Mouse (Mus musculus): ENCODE data around the gene Pdcd1lg2.

Pdcd1lg2 gene

DNA sequence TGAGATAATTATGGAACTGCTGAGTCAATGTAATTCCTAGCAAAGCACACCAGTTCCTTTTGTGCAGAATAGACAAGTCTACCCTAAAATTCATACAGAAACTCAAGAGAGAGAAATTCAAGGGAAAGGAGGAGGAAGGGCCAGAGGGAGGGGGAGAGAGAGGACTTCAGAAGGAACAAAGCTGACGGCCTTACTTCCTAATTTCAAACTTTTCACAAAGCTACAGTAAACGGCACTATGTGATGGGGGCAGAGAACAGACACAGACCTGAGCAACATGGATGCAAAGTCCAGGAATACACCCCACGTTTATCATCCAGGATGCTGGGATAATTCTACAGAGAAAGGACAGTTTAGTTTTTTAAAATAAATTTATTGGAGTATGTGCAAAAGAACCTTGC is 8.8 kb downstream of the Pdcd1lg2 start:
- no peak for DNase-seq (ENCODE audit: low spot score)

DNA sequence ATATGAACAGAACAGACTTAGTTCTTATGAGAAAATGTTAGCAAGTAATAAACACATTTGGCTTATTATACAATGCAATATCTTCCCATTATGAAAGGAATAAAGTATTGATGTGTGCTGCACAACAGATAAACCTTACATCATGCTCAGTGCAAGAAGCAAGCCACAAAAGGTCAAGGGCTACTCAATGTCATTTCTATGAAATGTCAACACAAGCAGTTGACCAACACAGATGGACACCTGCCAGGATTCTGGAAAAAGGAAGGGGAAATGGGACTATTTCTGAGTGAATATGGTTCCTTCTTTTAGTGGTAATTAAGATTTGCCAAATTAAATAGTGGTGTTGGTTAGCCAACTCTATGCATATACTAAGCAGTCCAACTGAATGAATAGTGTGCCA is 9.2 kb downstream of the Pdcd1lg2 start:
- DNase-seq (ENCODE audit: low spot score) = no peak

DNA sequence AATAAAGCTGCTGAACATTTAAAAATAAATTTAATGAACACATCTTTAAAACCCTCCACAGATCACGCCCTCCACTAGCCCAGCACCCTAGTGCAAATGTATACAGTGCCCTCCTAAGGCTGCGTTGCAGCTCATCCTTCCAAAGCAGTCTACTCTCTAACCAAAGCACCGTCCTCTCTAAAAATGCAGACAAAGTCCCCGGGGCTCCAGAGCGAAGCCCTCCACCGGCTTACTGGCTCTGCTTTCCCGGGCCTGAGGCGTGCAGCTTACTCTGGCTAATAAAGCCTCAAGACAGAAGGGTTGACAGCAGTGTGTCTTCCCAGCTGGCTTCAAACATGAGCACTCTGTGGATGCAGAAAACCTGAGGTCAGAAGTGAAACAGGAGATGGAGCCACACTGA is 9.7 kb downstream of the Pdcd1lg2 start:
- no peak for DNase-seq (ENCODE audit: low spot score)

DNA sequence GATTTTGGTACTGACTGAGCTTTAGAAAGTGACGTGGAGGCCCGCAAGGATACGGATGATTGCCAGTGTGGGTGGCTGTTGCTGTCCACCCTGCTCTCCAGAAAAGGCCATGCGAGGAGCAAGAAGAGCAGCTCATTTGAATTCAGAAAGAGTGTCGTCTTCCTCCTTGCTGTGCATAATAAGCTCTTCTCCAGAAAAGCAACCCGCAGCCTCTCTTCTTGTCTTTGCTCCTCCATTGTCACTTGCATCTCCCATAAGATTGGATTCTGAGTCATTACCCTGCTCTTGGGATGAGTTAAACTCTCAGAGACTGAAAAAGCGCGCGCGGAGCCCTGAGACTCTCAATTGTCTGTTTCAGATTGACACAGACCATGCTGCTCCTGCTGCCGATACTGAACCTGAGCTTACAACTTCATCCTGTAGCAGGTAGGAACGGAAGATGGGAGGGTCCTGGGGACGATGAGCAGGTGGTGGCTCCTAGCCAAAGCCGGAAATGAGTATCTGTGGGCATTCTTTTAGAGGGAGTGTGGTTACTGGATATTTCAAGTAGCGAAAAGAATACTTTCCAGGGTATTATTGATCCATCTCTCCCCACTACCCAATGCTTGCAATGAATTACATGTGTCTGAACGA is 11.4 kb downstream of the Pdcd1lg2 start:
- DNase-seq (ENCODE audit: low spot score) = no peak

DNA sequence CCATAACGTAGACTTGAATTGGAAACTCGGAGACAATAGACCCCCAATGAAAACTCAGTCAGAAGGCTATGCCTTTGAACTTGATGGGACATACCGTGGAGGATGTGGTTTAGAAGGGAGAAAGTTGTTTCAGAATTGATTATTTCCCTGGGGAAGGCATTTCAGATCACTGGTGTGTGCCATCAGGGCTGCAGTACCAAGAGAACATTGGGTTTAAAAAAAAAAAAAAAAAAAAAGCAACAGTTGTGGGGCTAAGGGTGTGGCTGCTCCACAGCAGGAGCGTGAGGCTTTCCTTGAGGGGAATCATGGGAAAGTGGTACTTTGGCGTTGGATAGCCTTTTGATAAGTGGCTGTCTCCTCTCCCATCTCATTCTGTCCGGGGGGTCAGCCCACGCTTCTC is 12.1 kb downstream of the Pdcd1lg2 start:
- DNase-seq (ENCODE audit: low spot score) = no peak

DNA sequence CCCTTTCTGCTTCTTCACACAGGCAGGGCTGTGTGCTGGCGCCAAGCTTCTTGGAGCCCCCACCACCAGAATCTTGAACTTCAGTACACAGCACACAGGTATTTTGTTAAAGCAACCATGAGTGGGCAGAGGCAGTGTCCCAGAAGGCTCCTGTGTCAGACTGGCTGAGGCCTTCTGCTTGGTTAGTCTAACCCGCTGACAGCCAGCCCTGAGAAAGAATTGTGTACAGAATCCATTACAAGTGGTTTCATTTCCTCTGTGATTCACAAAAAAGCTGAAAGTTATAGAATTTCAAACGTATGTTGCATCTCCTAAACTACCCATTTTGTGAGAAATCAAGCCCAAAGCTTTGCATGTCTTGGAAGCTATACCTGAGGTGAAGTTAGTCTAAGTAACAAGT is 19.8 kb downstream of the Pdcd1lg2 start:
- no peak for DNase-seq (ENCODE audit: low spot score)

DNA sequence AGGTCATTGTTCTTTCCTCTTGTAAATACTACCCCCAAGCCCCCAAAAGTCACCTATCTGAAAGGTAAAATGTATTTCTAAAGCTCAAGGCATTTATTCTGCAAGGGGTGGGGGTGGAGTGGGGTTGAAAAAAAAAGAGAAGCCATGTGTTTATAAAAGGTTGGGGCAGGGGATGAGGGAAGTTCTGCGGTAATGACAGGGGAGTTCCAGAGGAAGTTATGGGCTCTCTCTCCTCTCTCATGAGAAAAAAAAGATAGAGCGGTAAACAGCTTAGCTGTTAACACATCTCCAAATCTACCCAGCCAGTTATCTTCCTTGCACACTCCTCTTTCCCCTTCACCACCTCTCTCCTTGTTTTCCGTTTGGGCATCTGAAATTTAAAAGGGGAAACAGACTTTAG is 20.2 kb downstream of the Pdcd1lg2 start:
- no peak for DNase-seq (ENCODE audit: low spot score)

DNA sequence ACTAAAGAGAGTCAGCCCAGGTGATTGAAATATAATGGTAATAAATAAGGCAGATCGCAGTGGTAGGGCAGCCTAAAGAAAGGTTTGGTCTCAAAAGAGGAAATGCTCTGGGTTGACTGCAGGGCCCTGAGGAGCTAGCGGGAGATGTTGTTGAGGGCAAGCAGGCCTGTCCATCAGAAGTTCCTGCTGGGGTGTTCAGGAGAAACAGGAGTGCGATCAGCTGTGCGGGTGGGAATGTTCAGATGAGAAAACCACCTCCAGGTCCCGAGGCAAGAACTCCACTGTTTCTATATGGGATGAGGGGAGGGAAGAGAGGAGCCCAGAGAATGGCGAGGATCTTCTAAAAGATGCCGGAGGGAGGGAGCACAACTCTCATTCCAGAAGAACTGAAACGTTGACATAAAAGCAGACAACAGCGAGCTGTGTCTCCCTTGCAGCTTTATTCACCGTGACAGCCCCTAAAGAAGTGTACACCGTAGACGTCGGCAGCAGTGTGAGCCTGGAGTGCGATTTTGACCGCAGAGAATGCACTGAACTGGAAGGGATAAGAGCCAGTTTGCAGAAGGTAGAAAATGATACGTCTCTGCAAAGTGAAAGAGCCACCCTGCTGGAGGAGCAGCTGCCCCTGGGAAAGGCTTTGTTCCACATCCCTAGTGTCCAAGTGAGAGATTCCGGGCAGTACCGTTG is 26.2 kb downstream of the Pdcd1lg2 start:
- no peak for DNase-seq (ENCODE audit: low spot score)

DNA sequence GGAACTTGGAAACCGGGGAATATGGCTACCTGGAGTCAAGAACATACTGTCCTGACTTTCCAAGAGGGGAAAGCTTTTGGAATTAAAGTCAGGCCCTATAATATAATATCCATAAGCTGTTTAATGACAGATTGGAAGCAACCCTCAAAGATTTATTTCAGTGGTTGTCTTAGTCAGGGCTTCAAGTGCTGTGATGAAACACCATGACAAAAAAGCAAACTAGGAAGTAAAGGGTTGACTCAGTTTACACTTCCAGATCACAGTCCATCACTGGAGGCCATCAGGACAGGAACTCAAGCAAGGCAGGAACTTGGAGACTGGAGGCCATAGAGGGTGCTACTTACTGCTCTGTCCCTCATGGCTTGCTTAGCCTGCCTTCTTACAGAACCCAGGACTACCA is 27.1 kb downstream of the Pdcd1lg2 start:
- no peak for DNase-seq (ENCODE audit: low spot score)

DNA sequence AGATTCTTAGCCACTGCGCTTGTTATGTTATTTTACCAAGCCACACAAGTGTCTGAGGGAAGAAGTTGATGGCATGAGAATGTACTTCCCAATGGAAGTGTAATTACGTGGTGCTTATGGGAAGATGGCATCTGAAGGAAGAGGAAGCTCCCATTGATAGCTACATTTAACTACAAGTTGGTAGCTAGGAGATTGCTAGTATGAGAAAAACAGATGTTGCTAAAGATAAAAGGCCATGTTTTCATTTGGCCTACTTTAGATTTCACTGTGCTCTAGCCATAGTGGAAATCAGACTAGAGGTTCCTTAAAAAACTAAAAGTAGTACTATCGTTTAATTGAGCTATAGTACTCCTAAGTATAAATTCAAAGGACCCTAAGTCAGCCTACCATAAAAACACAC is 28.5 kb downstream of the Pdcd1lg2 start:
- DNase-seq (ENCODE audit: low spot score) = no peak

DNA sequence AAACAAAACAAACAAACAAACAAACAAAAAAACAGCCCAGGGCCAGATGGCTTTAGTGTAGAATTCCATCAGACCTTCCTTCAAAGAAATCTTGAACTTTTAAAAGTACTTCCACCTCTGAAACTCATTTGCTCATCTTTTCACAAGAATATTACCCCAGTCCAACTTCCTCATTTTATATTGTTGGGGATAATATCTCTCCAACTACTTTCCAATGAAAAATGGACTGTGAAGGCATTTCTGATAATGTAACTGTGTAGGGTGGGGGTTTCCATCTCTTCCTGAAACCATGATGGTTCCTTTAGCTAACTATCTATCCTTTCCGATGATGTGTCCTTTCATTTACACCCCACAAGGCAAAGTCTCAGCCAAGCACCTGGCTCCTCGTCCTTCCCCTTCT is 31.8 kb downstream of the Pdcd1lg2 start:
- DNase-seq (ENCODE audit: low spot score) = no peak

DNA sequence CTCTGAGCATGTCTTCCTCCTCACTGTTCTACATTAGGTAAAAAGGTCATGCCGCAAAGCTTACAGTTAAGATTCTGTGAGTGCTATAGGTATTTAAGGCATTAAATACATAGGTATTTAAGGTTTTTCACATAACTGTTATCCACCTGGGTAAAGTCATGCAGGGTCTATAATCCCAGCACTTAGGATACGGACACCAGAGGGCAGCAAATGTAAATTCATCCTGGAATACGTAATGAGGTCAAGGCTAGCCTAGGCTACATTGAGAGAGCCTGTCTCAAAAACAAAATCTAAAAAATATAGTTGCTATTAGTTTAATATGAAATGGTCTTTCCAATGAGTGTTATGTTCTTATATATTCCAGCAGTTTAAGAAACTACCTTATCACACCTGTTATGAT is 33.6 kb downstream of the Pdcd1lg2 start:
- DNase-seq (ENCODE audit: low spot score) = no peak

DNA sequence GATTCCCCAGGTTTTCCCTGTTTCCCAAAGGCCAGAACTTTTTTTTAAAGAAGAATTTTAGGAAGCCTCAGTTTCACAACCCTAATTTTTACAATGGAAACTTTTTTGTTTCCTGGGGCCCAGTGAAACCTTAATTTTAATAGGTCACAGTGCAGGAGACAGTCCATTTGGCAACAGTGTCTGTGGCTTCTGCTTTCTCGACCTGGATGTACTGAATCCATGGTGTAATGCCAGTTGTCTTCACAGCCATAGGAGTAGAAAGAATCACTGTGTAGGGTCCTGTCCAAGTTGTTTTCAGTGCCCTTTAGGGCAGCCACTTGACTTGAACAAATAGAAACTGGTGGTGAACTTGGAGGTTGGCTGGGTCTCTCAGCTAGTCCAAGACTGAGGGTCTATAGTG is 37.7 kb downstream of the Pdcd1lg2 start:
- no peak for DNase-seq (ENCODE audit: low spot score)

DNA sequence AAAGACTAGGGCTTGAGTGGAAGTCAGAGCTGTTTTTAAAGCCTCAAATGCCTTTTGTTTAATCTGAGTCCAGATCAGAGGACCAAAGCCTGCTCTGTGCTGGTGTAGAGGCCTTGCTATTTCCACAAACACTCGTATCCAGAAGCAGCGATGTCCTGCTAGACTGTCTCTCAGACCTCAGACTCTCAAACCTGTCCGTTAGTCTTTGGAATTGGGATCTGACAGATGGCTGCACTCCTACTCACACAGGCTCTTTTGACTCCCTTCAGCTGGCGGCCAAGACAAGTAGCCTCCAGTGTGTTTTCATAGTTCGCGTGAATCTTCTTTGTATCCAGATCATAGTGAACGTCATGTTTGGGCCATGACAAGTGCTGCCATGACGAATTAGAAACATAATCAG is 39.7 kb downstream of the Pdcd1lg2 start:
- no peak for DNase-seq (ENCODE audit: low spot score)

DNA sequence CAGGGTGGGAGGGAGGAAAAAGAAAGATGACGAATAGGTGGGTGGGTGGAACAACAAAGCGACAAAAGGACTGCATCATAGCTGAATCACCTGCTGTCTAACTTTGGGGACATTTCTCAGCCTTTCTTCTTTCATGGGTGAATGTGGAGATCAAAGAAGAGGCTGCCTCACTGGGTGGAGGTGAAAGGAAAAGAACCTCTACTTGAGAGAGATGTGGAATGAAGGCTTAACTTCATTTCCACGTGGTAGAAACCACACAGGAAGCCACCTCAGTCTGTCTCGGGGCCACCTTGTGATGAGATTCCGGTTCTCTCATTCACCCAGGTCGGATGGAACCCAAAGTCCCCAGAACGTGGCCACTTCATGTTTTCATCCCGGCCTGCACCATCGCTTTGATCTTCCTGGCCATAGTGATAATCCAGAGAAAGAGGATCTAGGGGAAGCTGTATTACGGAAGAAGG is 43.5 kb downstream of the Pdcd1lg2 start:
- DNase-seq (ENCODE audit: low spot score) = no peak

DNA sequence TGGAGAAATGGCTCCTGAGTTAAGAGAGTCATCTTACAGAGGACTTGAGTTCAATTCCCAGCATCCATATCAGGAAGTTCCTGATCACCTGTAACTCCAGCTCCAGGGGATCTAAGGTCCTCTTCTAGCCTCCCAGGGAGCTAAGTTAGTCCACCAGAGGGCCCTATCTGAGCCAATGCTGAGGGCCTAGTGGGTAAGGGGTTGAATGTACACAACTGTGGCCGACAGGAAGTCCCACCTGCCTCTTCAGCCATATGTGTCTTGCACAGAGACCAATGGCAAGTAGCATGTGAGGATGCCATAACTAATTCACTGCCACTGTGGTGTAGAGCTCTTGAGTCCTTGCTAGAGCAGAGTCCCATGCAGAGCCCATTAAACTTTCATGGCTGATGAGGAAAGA is 44.4 kb downstream of the Pdcd1lg2 start:
- no peak for DNase-seq (ENCODE audit: low spot score)

DNA sequence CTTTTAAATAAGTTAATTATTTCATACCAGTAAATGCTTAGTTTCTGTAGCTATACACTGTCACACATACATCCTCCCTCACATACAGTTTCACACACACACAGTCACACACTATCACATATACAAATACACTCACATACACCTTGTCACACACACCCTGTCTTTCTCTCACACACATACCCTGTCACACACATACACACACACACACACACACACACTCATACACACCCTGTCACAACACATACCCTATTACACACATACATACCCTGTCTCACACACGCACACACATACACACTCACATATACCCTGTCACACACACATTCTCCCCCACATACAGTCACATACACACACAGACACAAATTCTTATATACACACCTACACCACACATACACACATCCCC is 47.3 kb downstream of the Pdcd1lg2 start:
- DNase-seq (ENCODE audit: low spot score) = no peak

DNA sequence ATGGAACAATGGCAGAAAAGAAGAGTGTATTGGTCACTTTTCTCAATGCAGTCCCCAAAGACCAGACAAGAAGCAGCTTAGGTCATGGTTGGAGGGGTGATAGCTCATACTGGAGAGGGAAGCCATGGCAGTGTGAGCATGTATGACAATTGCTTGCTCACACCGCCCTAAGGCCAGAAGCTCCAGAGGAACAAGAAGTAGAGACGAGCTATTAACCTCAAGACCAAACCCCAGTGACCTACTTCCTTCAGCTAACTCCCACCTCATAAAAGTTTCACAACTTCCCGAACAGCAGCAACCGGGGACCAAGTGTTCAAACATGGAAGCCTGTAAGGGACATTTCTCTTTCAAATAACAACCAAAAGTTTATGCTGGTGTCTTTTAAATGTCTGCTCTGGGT is 51.7 kb downstream of the Pdcd1lg2 start:
- no peak for DNase-seq (ENCODE audit: low spot score)

DNA sequence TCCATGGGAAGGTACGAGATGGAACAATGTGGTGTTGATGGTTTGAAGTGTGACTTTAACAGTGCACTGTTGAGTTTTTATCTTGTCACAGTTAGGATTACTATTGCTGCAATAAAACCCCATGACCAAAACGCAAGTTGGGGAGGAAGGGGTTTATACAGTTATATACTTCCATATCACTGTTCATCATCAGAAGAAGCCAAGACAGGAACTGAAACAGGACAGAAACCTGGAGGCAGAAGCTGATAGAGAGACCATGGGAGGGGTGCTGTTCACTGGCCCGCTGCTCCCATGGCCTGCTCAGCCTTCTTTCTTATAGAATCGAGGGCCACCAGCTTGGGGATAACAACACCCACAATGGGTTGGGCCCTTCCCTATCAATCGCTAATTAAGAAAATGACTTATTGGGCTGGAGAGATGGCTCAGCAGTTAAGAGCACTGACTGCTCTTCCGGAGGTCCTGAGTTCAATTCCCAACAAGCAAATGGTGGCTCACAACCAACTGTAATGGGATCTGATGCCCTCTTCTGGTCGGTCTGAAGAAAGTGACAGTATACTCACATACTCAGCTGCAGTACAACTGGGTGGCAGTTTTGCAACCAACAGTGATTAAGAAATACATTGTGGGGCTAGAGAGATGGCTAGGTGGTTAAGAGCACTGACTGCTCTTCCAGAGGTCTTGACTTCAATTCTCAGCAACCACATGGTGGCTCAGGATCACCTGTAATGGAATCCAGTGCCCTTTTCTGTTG is 53.1 kb downstream of the Pdcd1lg2 start:
- no peak for DNase-seq (ENCODE audit: low spot score)

DNA sequence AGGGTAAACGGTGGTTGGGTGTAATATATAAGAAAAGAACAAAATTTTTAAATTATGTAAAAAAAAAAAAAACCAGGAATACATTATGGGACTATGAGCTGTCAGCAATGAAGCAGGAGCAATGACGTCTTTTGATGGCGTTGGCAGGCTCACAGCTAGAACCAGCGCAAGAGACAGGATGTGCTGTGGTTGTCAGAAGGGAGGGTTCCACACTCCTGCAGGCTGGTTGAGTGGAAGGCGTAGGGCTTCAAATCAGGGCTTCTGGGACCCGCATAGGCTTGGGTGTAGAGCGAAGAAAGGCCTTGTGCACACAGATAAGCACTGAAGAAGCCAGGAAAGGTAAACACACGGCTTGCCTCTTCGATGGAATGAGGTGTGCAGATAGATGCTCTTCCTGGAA is 56.1 kb downstream of the Pdcd1lg2 start:
- no peak for DNase-seq (ENCODE audit: low spot score)

DNA sequence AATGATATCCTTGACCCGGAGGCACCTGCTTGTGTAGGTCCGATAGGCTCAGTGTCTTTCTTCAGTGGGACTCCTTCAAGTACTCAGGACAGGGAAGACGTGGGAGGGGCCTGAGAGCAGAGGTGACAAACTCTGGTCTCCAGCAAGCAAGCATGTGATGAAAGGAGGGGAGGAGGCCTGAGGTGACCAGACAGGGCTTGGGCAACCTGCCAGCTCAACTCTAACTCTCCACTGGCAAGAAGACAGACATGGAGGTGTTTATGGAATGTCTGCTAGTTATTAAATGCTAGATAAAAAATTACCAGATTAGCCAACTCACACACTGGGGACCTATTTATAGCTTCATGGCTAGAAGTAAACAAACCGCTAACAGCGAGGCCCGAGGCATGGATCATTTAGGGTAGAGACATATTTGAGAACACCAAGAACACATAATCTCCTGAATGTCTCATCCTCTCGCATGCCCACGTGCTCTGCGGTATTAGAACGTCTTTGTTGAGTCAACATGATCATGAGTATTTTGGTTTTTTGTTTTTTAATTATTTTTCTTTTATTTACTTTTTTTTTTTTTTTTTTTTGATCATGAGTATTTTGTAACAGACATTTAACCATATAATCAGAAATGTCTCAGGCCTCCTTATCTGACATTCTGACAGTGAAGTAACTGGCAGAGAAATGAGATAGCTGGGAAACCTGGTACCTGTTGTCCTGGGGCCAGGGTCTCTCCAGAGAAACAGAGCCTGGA is 58.4 kb downstream of the Pdcd1lg2 start:
- DNase-seq (ENCODE audit: low spot score) = no peak

DNA sequence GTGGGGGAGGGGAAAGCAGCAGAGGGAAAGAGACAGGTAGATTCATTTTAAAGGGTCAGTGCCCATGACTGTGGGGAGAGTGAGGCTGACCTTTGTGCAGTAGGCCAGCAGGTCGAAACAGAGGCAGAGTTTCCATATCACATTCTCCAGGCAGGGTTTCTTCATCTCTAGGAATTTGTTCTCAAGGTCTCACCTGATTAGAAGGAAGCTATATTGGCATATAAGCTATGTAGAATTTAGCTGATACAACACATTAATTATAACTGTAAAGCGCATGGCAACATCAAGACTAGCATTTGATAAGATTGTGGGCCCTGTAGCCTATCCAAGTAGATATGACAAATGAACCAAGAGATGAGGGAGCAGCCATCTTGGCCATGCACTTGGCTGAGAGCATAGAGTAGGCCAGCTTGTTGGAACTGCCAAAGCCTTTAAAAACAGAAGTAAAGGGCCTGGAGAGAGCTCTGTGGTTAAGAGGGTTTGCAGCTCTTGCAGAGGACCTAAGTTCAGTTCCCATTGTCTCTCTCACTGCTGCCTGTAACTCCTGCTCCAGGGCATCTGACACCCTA is 59.1 kb downstream of the Pdcd1lg2 start:
- DNase-seq (ENCODE audit: low spot score) = no peak

All from embryo, embryonic 10 days (tissue).